9 mouse cellular contexts compared by ENCODE assay signal in the genomic region with DNA sequence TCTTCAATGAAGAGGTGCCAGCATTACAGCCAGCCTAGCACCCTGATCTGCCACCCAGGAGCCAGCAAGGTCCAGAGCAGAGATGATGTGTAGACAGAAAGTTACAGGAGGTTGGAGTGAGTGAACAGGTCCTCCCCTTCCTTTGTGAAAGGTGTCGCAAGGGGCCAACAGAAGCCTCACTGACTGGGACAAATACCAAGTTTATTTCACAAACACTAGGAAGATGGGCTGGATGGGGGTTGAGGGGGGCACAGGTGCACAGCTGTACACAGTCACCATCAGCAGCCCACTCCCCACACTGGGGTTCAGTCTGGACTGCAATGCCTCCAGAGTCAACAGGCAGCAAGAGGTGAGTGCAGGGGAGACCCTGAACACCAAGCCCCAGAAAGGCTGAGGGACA. TPM values are rescaled to one million over a fixed set of nuclear protein-coding genes. Genes with fewer than 3 reads are reported as not detected.
DNase-seq lines count a peak whose midpoint lies in the region; ATAC-seq and TF ChIP-seq lines count a peak whose summit lies in the region.
"Had no signal": no experiment of that assay in that cellular context is flagged by ENCODE, and none has a peak within 500 bp of the region (broad histone marks: within the 10 kb centered on the region; RNA-seq: fewer than 3 reads in every experiment).

No protein-coding gene starts in this region.

- H3K36me3 ChIP-seq in forebrain, embryonic 11.5 days (ENCODE audit: control insufficient read depth, insufficient read depth, low read length): no peaks in the 10 kb centered on the region; the same call in 1 of the 2 replicates
- H3K36me3 ChIP-seq in limb, embryonic 10.5 days: peaks cover 49% of the 10 kb centered on the region
- peaks cover 18% of the 10 kb centered on the region for H3K36me3 ChIP-seq in neural tube, embryonic 14.5 days (ENCODE audit: control insufficient read depth, insufficient read depth, low read length)

- intact Hi-C loops in left cerebral cortex, adult 2 months (cut with DNase I): no loop called here
- intact Hi-C loops in left cerebral cortex, postnatal 36 days (cut with DNase I): no loop called here

- no peak for TF ChIP-seq CTCF in left cerebral cortex, adult 2 months (IDR thresholded peaks at IDR 0.05)

- no peak overlapping the region for H3K27ac ChIP-seq in left cerebral cortex, adult 2 months
- H3K27ac ChIP-seq in forebrain, embryonic 11.5 days (ENCODE audit: low read depth, low read length): no peak overlapping the region
- H3K27ac ChIP-seq in limb, embryonic 10.5 days: no peak overlapping the region
- H3K27ac ChIP-seq in neural tube, embryonic 14.5 days (ENCODE audit: low read depth, low read length): no peak overlapping the region

- H3K27me3 ChIP-seq in forebrain, embryonic 11.5 days (ENCODE audit: control insufficient read depth, insufficient read depth, low read length): no peaks in the 10 kb centered on the region
- H3K27me3 ChIP-seq in limb, embryonic 10.5 days (ENCODE audit: low read depth, poor library complexity, severe bottlenecking): no peaks in the 10 kb centered on the region
- H3K27me3 ChIP-seq in neural tube, embryonic 14.5 days (ENCODE audit: control insufficient read depth, insufficient read depth, low read length): no peaks in the 10 kb centered on the region

- H3K9ac ChIP-seq in forebrain, embryonic 11.5 days (ENCODE audit: low read length): 0 out of 2 replicates have a peak overlapping the region, but pooled peaks have one; percentile 8
- peak overlapping the region; percentile 93; the same call in 1 of the 2 replicates for H3K9ac ChIP-seq in neural tube, embryonic 14.5 days (replicated peaks; ENCODE audit: low read depth, low read length)

- H3K4me2 ChIP-seq in forebrain, embryonic 11.5 days (ENCODE audit: low read depth, low read length, severe bottlenecking): peak overlapping the region; percentile 89; the same call in 1 of the 2 replicates
- H3K4me2 ChIP-seq in neural tube, embryonic 14.5 days (ENCODE audit: low read depth, low read length): peak overlapping the region; percentile 82

- 100% methylated on average over 1 of the region's 1 CpGs for WGBS in forebrain, embryonic 11.5 days
- 100% methylated on average over 1 of the region's 1 CpGs for WGBS in limb, embryonic 10.5 days
- WGBS in neural tube, embryonic 14.5 days: 94% methylated on average over 1 of the region's 1 CpGs

- H3K9me3 ChIP-seq in forebrain, embryonic 11.5 days (ENCODE audit: control insufficient read depth, low read length): no peaks in the 10 kb centered on the region
- no peaks in the 10 kb centered on the region for H3K9me3 ChIP-seq in limb, embryonic 10.5 days (replicated peaks)
- H3K9me3 ChIP-seq in neural tube, embryonic 14.5 days (ENCODE audit: control insufficient read depth, low read length): no peaks in the 10 kb centered on the region

- H3K4me1 ChIP-seq in forebrain, embryonic 11.5 days (replicated peaks; ENCODE audit: control insufficient read depth, insufficient read depth, low read length): peaks cover 18% of the 10 kb centered on the region; the same call in 1 of the 2 replicates
- peaks cover 54% of the 10 kb centered on the region for H3K4me1 ChIP-seq in limb, embryonic 10.5 days
- peaks cover 30% of the 10 kb centered on the region for H3K4me1 ChIP-seq in neural tube, embryonic 14.5 days (ENCODE audit: control insufficient read depth, insufficient read depth, low read length)

- no peak for DNase-seq in left cerebral cortex, adult 2 months (ENCODE audit: extremely low spot score in 1 of 2, low spot score in 2 of 2)
- DNase-seq in left cerebral cortex, postnatal 36 days (ENCODE audit: low spot score in 2 of 2): no peak
- no peak for DNase-seq in forebrain, embryonic 11.5 days (ENCODE audit: low spot score)
- DNase-seq in limb, embryonic 10.5 days (ENCODE audit: low spot score): no peak
- DNase-seq in layer of hippocampus, postnatal 36 days: no peak
- DNase-seq in adrenal gland, adult 8-10 months: no peak
- DNase-seq: thymus, postnatal 14 days had no signal

- H3K4me3 ChIP-seq in left cerebral cortex, adult 2 months: peak overlapping the region; percentile 75
- no peak overlapping the region for H3K4me3 ChIP-seq in forebrain, embryonic 11.5 days (ENCODE audit: low read depth, low read length)
- peak overlapping the region; percentile 93; the same call in 1 of the 2 replicates for H3K4me3 ChIP-seq in limb, embryonic 10.5 days
- H3K4me3 ChIP-seq in neural tube, embryonic 14.5 days (ENCODE audit: low read depth, low read length): peak overlapping the region; percentile 78; the same call in 1 of the 2 replicates

- no peak for ATAC-seq in forebrain, embryonic 11.5 days (replicated peaks; ENCODE audit: low FRiP score)
- no peak for ATAC-seq in neural tube, embryonic 14.5 days (ENCODE audit: low read depth)
- ATAC-seq in megakaryocyte, adult 5-6 weeks (ENCODE audit: poor library complexity, severe bottlenecking): no peak

RNA-seq across cellular contexts. Expression of a gene that starts 0.9 kb away (rescaled TPM):
- total RNA-seq in left cerebral cortex, adult 2 months (2021): 10 to 100 TPM; 86.7 to 90.6 TPM
- 100 to 1,000 TPM in 1 of 2 experiments, 10 to 100 TPM in 1; 95.6 to 107 TPM for total RNA-seq in left cerebral cortex, postnatal 36 days (2021)
- polyA plus RNA-seq in forebrain, embryonic 11.5 days (2014; fragmentation: Nextera tagmentation; extraction: Ambion mirVana): 31.3 and 34.5 TPM in 2 replicates
- polyA plus RNA-seq in limb, embryonic 10.5 days (2016; fragmentation: Nextera tagmentation; extraction: Ambion mirVana): 22.8 and 26.2 TPM in 2 replicates
- polyA plus RNA-seq in neural tube, embryonic 14.5 days (2014; fragmentation: Nextera tagmentation; extraction: Ambion mirVana): 68.7 and 73.6 TPM in 2 replicates
- 10 to 100 TPM; 65.9 to 67.0 TPM for total RNA-seq in layer of hippocampus, postnatal 36 days (2021)
- 10 to 100 TPM; 13.8 to 23.0 (median 19.7) TPM for total RNA-seq in adrenal gland, adult 8-10 months (2022)
- not detected in 2 replicates for total RNA-seq in megakaryocyte, adult 5-6 weeks (2015)
- total RNA-seq in megakaryocyte, adult 5-6 weeks (2017): 0.61 TPM in 1 of 2 replicates, not detected in the other

RNA-seq across cellular contexts. Expression of a gene that starts 3.0 kb away (rescaled TPM):
- 100 to 1,000 TPM; 430 to 462 TPM for total RNA-seq in left cerebral cortex, adult 2 months (2021)
- total RNA-seq in left cerebral cortex, postnatal 36 days (2021): 100 to 1,000 TPM; 432 to 445 TPM
- 187 and 195 TPM in 2 replicates for polyA plus RNA-seq in forebrain, embryonic 11.5 days (2014; fragmentation: Nextera tagmentation; extraction: Ambion mirVana)
- 143 and 147 TPM in 2 replicates for polyA plus RNA-seq in limb, embryonic 10.5 days (2016; fragmentation: Nextera tagmentation; extraction: Ambion mirVana)
- 578 and 652 TPM in 2 replicates for polyA plus RNA-seq in neural tube, embryonic 14.5 days (2014; fragmentation: Nextera tagmentation; extraction: Ambion mirVana)
- 100 to 1,000 TPM; 418 to 429 TPM for total RNA-seq in layer of hippocampus, postnatal 36 days (2021)
- total RNA-seq in adrenal gland, adult 8-10 months (2022): 100 to 1,000 TPM; 234 to 264 (median 239) TPM
- total RNA-seq in megakaryocyte, adult 5-6 weeks (2015): 482 and 584 TPM in 2 replicates
- total RNA-seq in megakaryocyte, adult 5-6 weeks (2017): 229 and 245 TPM in 2 replicates

RNA-seq across cellular contexts. Expression of a gene that starts 7.7 kb away (rescaled TPM):
- total RNA-seq in left cerebral cortex, adult 2 months (2021): 10 to 100 TPM in 1 of 2 experiments, 1 to 10 TPM in 1; 9.1 to 11.4 TPM
- total RNA-seq in left cerebral cortex, postnatal 36 days (2021): 10 to 100 TPM in 1 of 2 experiments, 1 to 10 TPM in 1; 6.6 to 10.8 TPM
- 28.4 and 32.4 TPM in 2 replicates for polyA plus RNA-seq in forebrain, embryonic 11.5 days (2014; fragmentation: Nextera tagmentation; extraction: Ambion mirVana)
- polyA plus RNA-seq in limb, embryonic 10.5 days (2016; fragmentation: Nextera tagmentation; extraction: Ambion mirVana): 22.7 and 25.1 TPM in 2 replicates
- 21.5 and 22.9 TPM in 2 replicates for polyA plus RNA-seq in neural tube, embryonic 14.5 days (2014; fragmentation: Nextera tagmentation; extraction: Ambion mirVana)
- total RNA-seq in layer of hippocampus, postnatal 36 days (2021): 10 to 100 TPM; 10.9 to 11.5 TPM
- total RNA-seq in adrenal gland, adult 8-10 months (2022): 10 to 100 TPM in 3 of 4 experiments, 1 to 10 TPM in 1; 8.7 to 13.8 (median 11.2) TPM
- total RNA-seq in megakaryocyte, adult 5-6 weeks (2015): 5.2 and 6.5 TPM in 2 replicates
- total RNA-seq in megakaryocyte, adult 5-6 weeks (2017): 4.1 and 4.3 TPM in 2 replicates

RNA-seq across cellular contexts. Expression of a gene that starts 11.8 kb away (rescaled TPM):
- total RNA-seq in left cerebral cortex, adult 2 months (2021): 1 to 10 TPM in 1 of 2 experiments, under 1 TPM in 1; 0.94 to 1.4 TPM
- total RNA-seq in left cerebral cortex, postnatal 36 days (2021): 1 to 10 TPM in 1 of 2 experiments, under 1 TPM in 1; 0.79 to 1.2 TPM
- polyA plus RNA-seq in forebrain, embryonic 11.5 days (2014; fragmentation: Nextera tagmentation; extraction: Ambion mirVana): 1.7 and 2.1 TPM in 2 replicates
- polyA plus RNA-seq in limb, embryonic 10.5 days (2016; fragmentation: Nextera tagmentation; extraction: Ambion mirVana): 0.96 and 1.3 TPM in 2 replicates
- polyA plus RNA-seq in neural tube, embryonic 14.5 days (2014; fragmentation: Nextera tagmentation; extraction: Ambion mirVana): 1.4 and 2.6 TPM in 2 replicates
- total RNA-seq in layer of hippocampus, postnatal 36 days (2021): 1 to 10 TPM in 1 of 2 experiments, under 1 TPM in 1; 0.52 to 1.5 TPM
- total RNA-seq in adrenal gland, adult 8-10 months (2022): 1 to 10 TPM; 1.1 to 1.8 (median 1.5) TPM
- not detected in 2 replicates for total RNA-seq in megakaryocyte, adult 5-6 weeks (2015)
- total RNA-seq in megakaryocyte, adult 5-6 weeks (2017): not detected in 2 replicates

RNA-seq across cellular contexts. Expression of a gene that starts 30.7 kb away (rescaled TPM):
- 100 to 1,000 TPM; 115 to 123 TPM for total RNA-seq in left cerebral cortex, adult 2 months (2021)
- total RNA-seq in left cerebral cortex, postnatal 36 days (2021): 100 to 1,000 TPM; 119 to 122 TPM
- 62.0 and 64.6 TPM in 2 replicates for polyA plus RNA-seq in forebrain, embryonic 11.5 days (2014; fragmentation: Nextera tagmentation; extraction: Ambion mirVana)
- 56.0 and 56.7 TPM in 2 replicates for polyA plus RNA-seq in limb, embryonic 10.5 days (2016; fragmentation: Nextera tagmentation; extraction: Ambion mirVana)
- polyA plus RNA-seq in neural tube, embryonic 14.5 days (2014; fragmentation: Nextera tagmentation; extraction: Ambion mirVana): 61.7 and 65.7 TPM in 2 replicates
- 100 to 1,000 TPM; 120 to 130 TPM for total RNA-seq in layer of hippocampus, postnatal 36 days (2021)
- total RNA-seq in adrenal gland, adult 8-10 months (2022): 10 to 100 TPM; 41.5 to 67.2 (median 54.8) TPM
- 15.5 and 17.0 TPM in 2 replicates for total RNA-seq in megakaryocyte, adult 5-6 weeks (2015)
- total RNA-seq in megakaryocyte, adult 5-6 weeks (2017): 8.7 and 11.2 TPM in 2 replicates

Comparison
In these comparisons a context has a peak if more than half of its experiments do, and no peak if none do; other contexts are left out.
1. RNA of a gene that starts 0.9 kb away (total RNA-seq): 95.6 to 107 TPM in left cerebral cortex, postnatal 36 days, 86.7 to 90.6 TPM in left cerebral cortex, adult 2 months, 65.9 to 67.0 TPM in layer of hippocampus, postnatal 36 days and 13.8 to 23.0 TPM in adrenal gland, adult 8-10 months; 0.61 TPM in megakaryocyte, adult 5-6 weeks; every median in the first group is over 4 times any median in the second.